ENCODE assay signal across 11 mouse cellular contexts in genomic region chr9:60664385-60664784, GRCm38 (mm10). TPM values are rescaled to one million over a fixed set of nuclear protein-coding genes. Genes with fewer than 3 reads are reported as not detected.
DNase-seq lines count a peak whose midpoint lies in the region; ATAC-seq and TF ChIP-seq lines count a peak whose summit lies in the region.
"Had no signal": no experiment of that assay in that cellular context is flagged by ENCODE, and none has a peak within 500 bp of the region (broad histone marks: within the 10 kb centered on the region; RNA-seq: fewer than 3 reads in every experiment).

No protein-coding gene starts in this region.

- DNase-seq in heart, adult 2 months, result peak; percentile 52 to 65
- DNase-seq in heart, postnatal 4 days, result no peak
- DNase-seq in right cerebral cortex, postnatal 4 days, result peak; percentile 15
- DNase-seq in right cerebral cortex, postnatal 36 days (ENCODE audit: low spot score in 2 of 2), result no peak
- DNase-seq in gastrocnemius, postnatal 36 days, result peak; percentile 53 to 70
- no peak for DNase-seq in hindbrain, embryonic 11.5 days (ENCODE audit: low spot score)
- DNase-seq: kidney, adult 11 months had no signal

- 85% methylated on average over 12 of the region's 12 CpGs for WGBS in heart, adult 2 months
- WGBS in hindbrain, embryonic 11.5 days, result 94% methylated on average over 12 of the region's 12 CpGs

- peaks cover 4% of the 10 kb centered on the region for H3K4me1 ChIP-seq in heart, adult 2 months (ENCODE audit: control insufficient read depth, insufficient read depth, low read length)
- no peaks in the 10 kb centered on the region for H3K4me1 ChIP-seq in hindbrain, embryonic 11.5 days (replicated peaks; ENCODE audit: control insufficient read depth, insufficient read depth, low read length)
- H3K4me1 ChIP-seq: embryonic facial prominence, embryonic 15.5 days; limb, embryonic 12.5 days had no signal

- H3K9ac ChIP-seq in heart, adult 2 months (ENCODE audit: low read depth, low read length), result no peak overlapping the region
- H3K9ac ChIP-seq in hindbrain, embryonic 11.5 days (ENCODE audit: low read depth, low read length), result no peak overlapping the region
- H3K9ac ChIP-seq: embryonic facial prominence, embryonic 15.5 days; limb, embryonic 12.5 days had no signal

- peak overlapping the region; percentile 50 for H3K27ac ChIP-seq in heart, adult 2 months
- H3K27ac ChIP-seq in hindbrain, embryonic 11.5 days (ENCODE audit: low read depth, low read length), result no peak overlapping the region
- H3K27ac ChIP-seq: embryonic facial prominence, embryonic 15.5 days; limb, embryonic 12.5 days had no signal

- no peaks in the 10 kb centered on the region for H3K79me2 ChIP-seq in heart, adult 2 months (replicated peaks; ENCODE audit: control insufficient read depth, insufficient read depth, low read length)

- 0 out of 2 replicates have a peak, but pooled peaks have one; percentile 48 for TF ChIP-seq EP300 in heart, adult 2 months (IDR thresholded peaks at IDR 0.05; ENCODE audit: insufficient read depth, low read depth, low read length)

- no peaks in the 10 kb centered on the region for H3K9me3 ChIP-seq in hindbrain, embryonic 11.5 days (ENCODE audit: control insufficient read depth, low read length)
- H3K9me3 ChIP-seq: embryonic facial prominence, embryonic 15.5 days; limb, embryonic 12.5 days had no signal

- no peak overlapping the region for H3K4me3 ChIP-seq in heart, adult 2 months
- no peak overlapping the region for H3K4me3 ChIP-seq in hindbrain, embryonic 11.5 days (ENCODE audit: low read depth, low read length)
- H3K4me3 ChIP-seq: embryonic facial prominence, embryonic 15.5 days; limb, embryonic 12.5 days had no signal

- H3K4me2 ChIP-seq in hindbrain, embryonic 11.5 days (replicated peaks; ENCODE audit: low read depth, low read length), result no peak overlapping the region
- H3K4me2 ChIP-seq: embryonic facial prominence, embryonic 15.5 days; limb, embryonic 12.5 days had no signal

- H3K27me3 ChIP-seq in heart, adult 2 months (ENCODE audit: control insufficient read depth, insufficient read depth, low read length), result no peaks in the 10 kb centered on the region
- H3K27me3 ChIP-seq in hindbrain, embryonic 11.5 days (ENCODE audit: control insufficient read depth, insufficient read depth, low read length), result no peaks in the 10 kb centered on the region
- H3K27me3 ChIP-seq: embryonic facial prominence, embryonic 15.5 days; limb, embryonic 12.5 days had no signal

- no peak for TF ChIP-seq CTCF in heart, adult 2 months (IDR thresholded peaks at IDR 0.05)

- H3K36me3 ChIP-seq in heart, adult 2 months (ENCODE audit: control insufficient read depth, insufficient read depth, low read length), result peaks cover 4% of the 10 kb centered on the region
- H3K36me3 ChIP-seq in hindbrain, embryonic 11.5 days (ENCODE audit: control insufficient read depth, insufficient read depth, low read length), result no peaks in the 10 kb centered on the region; the same call in 1 of the 2 replicates

- TF ChIP-seq POLR2A in heart, adult 2 months (IDR thresholded peaks at IDR 0.05; ENCODE audit: insufficient read depth, low read depth, low read length), result no peak

- intact Hi-C loops in heart, adult 2 months (cut with DNase I), result no loop called here
- intact Hi-C loops in gastrocnemius, postnatal 36 days (cut with DNase I), result no loop called here

- no peak for ATAC-seq in megakaryocyte, adult 5-6 weeks (ENCODE audit: poor library complexity, severe bottlenecking)
- no peak for ATAC-seq in hindbrain, embryonic 11.5 days (ENCODE audit: low FRiP score)
- no peak for ATAC-seq in erythroblast, adult 5-6 weeks (replicated peaks; ENCODE audit: low FRiP score, poor library complexity, severe bottlenecking)

RNA-seq across cellular contexts. Expression of gene Lrrc49, which starts 23.6 kb away (rescaled TPM):
- total RNA-seq in heart, adult 2 months (2021), result 1 to 10 TPM; 3.7 TPM
- polyA plus RNA-seq in heart, adult 2 months (2012; rRNA removed), result 2.1 and 4.7 TPM in 2 replicates
- total RNA-seq in heart, postnatal 4 days (2021), result 1 to 10 TPM; 9.4 to 9.5 TPM
- total RNA-seq in gastrocnemius, postnatal 36 days (2021), result 1 to 10 TPM; 2.1 to 2.6 TPM
- total RNA-seq in megakaryocyte, adult 5-6 weeks (2015), result 2.8 and 3.0 TPM in 2 replicates
- 3.6 and 5.1 TPM in 2 replicates for total RNA-seq in megakaryocyte, adult 5-6 weeks (2017)
- polyA plus RNA-seq in hindbrain, embryonic 11.5 days (2014; fragmentation: Nextera tagmentation; extraction: Ambion mirVana), result 54.8 and 60.5 TPM in 2 replicates
- total RNA-seq in erythroblast, adult 5-6 weeks (2015; ENCODE audit: low replicate concordance), result not detected in 2 replicates
- 0.84 and 1.4 TPM in 2 replicates for total RNA-seq in erythroblast, adult 5-6 weeks (2017; ENCODE audit: low replicate concordance)

RNA-seq across cellular contexts. Expression of gene Larp6, which starts 48.4 kb away (rescaled TPM):
- total RNA-seq in heart, adult 2 months (2021), result 1 to 10 TPM; 1.7 to 1.9 TPM
- polyA plus RNA-seq in heart, adult 2 months (2012; rRNA removed), result 0.94 and 1.5 TPM in 2 replicates
- total RNA-seq in heart, postnatal 4 days (2021), result 1 to 10 TPM in 1 of 2 experiments, under 1 TPM in 1; 0.95 to 1.3 TPM
- total RNA-seq in gastrocnemius, postnatal 36 days (2021), result 1 to 10 TPM; 1.1 to 1.3 TPM
- not detected in 2 replicates for total RNA-seq in megakaryocyte, adult 5-6 weeks (2015)
- 0.33 TPM in 1 of 2 replicates, not detected in the other for total RNA-seq in megakaryocyte, adult 5-6 weeks (2017)
- polyA plus RNA-seq in hindbrain, embryonic 11.5 days (2014; fragmentation: Nextera tagmentation; extraction: Ambion mirVana), result 1.9 and 2.1 TPM in 2 replicates
- not detected in 2 replicates for total RNA-seq in erythroblast, adult 5-6 weeks (2015; ENCODE audit: low replicate concordance)
- total RNA-seq in erythroblast, adult 5-6 weeks (2017; ENCODE audit: low replicate concordance), result not detected in 2 replicates

Comparison
In these comparisons a context has a peak if more than half of its experiments do, and no peak if none do; other contexts are left out.
1. DNase-seq: peak in heart, adult 2 months (2 of 2), right cerebral cortex, postnatal 4 days (single experiment) and gastrocnemius, postnatal 36 days (2 of 2); none in heart, postnatal 4 days (single experiment), right cerebral cortex, postnatal 36 days (0 of 2) and hindbrain, embryonic 11.5 days (single experiment).